Mouse (Mus musculus): Measurements from ENCODE around the gene Syk.

Syk gene

DNA sequence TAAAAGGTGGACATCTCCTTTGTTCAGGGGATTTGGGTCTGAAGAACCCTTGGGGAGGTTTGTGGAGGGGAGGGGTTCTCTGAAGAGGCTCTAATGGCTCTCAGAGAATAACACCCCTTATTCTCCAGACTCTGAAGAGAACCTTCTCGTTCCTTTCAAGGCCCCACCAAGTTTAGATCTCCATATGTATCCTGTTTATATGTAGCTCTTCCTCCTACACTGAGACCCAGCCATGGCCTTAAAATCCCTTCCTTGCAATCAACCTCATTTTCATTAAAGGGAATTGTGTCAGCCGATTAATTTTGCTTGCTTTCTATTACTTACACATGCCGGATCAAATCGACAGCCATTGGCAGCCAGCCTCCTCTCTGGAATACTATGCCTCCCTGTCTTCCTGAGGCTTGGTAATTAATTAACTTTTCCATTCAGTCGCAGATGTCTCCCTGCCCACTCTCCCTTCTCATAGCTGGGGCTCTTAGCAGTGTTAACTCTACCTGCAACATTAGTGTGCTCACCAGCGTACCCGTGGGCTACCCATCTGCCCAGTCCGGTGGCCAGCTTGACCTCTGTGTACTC is 13.7 kb upstream of the Syk start:
- DNase-seq (ENCODE audit: low read depth) = no peak

GRCm38 (mm10) chr13:52570276-52570675 is 12.7 kb upstream of the Syk start:
- DNase-seq (ENCODE audit: low read depth) = no peak

- DNase-seq (ENCODE audit: low read depth) = peak; percentile 19
Observed at GRCm38 (mm10) chr13:52571591-52572384, 11.2 kb upstream of the Syk start.

DNA sequence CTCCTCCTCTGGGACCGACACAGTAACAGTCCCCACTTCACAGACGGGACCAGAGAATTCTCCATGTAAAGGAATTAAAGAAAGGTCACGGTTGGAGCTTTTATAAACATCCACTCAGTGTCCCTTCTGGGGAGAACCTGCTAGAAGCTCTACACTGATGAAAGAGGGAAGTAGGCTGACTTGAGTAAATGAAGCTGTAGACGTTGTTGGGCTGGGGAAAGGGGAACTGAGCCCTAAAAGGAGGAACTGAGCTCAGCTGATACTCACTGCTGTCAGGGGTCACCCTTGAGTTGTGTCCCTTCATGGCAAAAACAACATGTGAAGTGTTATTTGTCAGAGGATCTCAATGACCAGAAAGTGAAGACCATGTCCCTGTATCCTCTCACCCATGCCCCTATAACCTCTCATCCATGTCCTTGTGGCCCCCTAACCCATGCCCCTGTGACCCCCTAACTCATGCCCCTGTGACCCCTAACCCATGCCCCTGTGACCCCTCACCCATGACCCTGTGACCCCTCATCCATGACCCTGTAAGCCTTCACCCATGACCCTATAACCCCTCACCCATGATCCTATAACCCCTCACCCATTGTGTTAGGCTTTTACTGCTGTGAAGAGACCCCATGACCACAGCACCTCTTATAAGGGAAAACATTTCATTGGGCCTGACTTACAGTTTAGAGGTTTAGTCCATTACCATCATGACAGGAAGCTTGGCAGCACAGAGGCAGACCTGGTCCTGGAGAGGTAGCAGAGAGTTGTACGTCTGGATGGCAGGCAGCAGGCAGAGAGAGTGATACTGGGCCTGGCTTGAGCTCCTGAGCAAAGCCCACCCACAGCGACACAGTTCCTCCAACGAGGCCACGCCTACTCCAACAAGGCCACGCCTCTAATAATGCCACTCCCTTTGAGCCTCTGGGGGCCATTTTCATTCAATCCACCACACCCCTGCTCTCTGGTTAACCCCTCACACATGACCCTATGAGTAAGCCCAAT is 10.2 kb upstream of the Syk start:
- no peak for DNase-seq (ENCODE audit: low read depth)

DNA sequence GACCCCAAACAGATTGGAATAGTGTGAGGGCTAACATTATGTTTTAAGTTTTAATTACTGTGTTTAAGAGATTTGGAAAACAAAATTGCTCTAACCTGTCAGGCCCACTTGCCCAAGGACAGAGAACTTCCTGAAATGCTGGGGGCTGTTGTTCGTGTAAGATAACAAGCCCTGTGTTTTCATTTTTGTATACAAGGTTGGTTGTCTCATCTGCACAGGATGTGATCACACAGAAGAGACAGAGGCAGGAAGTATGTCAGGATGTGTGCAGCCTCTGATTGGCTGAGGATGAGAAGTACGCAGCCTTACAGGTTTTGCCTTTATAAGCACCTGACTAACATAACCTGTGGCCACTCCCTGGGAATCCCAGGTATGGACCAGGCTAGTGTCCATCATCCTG is 8.7 kb upstream of the Syk start:
- no peak for DNase-seq (ENCODE audit: low read depth)

GRCm38 (mm10) chr13:52575483-52575882 is 7.5 kb upstream of the Syk start:
- no peak for DNase-seq (ENCODE audit: low read depth)

GRCm38 (mm10) chr13:52576021-52576614 is 6.9 kb upstream of the Syk start:
- no peak for DNase-seq (ENCODE audit: low read depth)

DNA sequence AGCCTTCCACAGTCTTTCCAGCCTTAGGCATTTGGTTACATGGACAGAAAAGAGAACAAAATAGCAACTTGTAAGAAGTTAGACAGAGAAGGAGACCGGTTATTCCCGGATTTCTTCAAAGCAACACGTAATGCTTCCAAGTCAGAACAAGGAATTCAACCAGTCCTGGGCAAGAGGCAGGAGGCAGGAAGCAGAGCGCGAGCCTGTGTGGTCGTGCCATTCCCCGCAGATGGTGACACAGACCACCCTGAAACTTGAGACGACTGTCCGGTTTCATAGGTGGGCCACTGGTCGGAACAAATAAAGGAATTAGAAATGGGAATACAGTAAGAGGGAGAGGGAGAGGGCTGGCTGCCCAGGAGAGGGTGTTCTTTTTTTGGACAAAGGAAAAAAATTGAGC is 6.1 kb upstream of the Syk start:
- DNase-seq (ENCODE audit: low read depth) = no peak

GRCm38 (mm10) chr13:52577326-52577920 is 5.5 kb upstream of the Syk start:
- DNase-seq (ENCODE audit: low read depth) = no peak

DNA sequence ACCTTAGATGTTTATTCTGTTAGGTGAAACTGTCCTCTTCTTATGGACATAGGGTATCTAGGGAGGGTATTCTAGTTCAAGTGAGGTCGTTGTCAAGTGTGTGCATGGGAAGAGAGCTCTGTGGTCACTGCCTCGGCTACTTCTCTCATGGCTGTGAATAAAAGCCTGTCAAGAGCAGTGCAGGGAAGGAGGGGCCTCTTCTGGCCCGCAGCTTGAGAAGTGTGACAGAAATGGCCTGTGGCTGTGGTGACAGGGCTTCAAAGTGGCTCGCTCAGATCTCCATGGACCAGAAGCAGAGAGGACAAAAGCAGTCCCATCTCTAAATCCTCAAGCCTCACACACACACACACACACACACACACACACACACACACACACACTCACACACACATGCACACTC is 5.0 kb upstream of the Syk start:
- no peak for DNase-seq (ENCODE audit: low read depth)

DNA sequence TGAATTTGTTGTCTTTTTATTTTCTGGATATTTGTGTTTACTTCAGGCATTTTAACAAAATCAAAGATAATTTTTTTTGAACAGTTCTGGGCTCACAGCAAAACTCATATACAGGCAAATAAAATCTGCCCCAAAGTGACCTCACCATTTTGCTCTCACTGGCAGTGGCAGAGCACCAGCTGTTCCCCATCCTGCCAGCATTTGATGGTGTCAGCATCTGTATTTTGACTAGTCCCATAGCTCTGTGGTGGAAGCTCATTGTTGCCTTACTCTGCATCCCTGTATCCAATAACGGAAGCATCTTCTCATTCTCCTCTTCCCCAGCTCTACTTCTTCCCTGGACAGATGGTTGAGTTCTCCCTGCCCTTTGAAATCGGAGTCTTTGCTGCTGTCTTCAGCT is 4.2 kb upstream of the Syk start:
- no peak for DNase-seq (ENCODE audit: low read depth)

GRCm38 (mm10) chr13:52582506-52582877 is 481 bp upstream of the Syk start:
- DNase-seq (ENCODE audit: low read depth) = peak; percentile 18

DNA sequence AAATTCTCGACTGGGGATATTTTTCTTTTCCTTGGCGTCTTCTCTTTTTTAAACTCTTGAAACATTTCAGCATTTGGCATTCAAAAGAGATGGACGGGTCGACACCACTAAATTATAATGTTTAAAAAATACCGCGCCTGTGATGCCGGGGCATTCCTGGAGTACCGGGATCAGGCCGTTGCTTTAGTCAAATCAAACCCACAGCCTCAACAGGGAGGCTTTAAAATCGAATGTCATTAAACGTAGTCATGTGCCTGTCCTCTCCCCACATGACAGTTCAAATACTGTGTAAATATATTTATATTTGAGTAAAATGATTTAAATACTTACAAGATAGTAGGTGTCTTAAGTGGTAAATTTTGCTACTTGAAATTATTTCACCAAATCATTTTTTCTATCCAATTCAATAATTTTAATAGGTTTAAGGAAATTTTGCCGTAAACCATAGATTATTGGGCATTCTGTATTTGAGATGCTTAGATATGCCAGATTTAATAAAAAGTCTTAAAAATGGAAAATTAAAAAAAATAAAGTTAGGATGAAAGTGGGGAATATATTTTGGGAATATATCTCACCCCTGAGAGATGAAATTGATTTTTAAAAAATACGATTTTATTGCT is 1.1 kb downstream of the Syk start:
- DNase-seq (ENCODE audit: low read depth) = no peak

DNA sequence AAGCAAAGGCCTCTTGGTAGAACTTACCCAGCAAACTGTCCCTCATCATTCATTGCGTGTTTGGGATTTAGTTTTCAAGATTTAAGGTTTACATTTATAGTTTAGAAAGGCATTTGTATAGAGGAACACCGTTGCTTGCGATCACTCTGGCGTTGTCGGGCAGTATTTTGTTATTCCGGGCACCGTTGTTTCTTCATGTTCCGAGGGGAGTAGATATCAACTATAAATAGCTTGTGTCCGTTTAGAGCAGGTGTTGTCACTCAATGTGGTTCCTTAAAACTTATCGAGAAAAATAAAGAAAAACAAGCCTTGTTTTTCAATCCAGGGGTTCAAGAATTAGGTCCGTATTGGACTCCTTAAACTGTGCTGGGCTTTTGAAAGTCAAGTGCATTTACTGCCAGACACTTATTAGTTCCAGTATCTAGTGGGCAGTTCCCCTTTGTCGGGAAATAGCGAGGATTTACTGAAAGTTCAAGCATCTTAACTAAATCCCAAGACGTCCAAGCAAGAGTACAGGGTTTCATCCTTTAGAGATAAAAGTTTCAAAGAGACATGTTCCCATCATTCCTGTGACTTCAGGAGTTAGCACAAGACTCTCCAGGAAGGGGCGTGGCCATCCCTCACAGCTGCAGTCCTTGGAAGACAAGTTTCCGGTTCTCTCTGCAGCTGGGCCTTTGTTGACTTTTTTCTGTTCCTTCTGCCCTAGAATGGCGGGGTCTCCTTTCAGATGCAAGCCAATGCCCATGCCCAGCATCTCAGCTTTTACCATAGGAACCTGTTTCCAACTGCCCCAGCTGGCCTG is 1.9 kb downstream of the Syk start:
- no peak for DNase-seq (ENCODE audit: low read depth)

DNA sequence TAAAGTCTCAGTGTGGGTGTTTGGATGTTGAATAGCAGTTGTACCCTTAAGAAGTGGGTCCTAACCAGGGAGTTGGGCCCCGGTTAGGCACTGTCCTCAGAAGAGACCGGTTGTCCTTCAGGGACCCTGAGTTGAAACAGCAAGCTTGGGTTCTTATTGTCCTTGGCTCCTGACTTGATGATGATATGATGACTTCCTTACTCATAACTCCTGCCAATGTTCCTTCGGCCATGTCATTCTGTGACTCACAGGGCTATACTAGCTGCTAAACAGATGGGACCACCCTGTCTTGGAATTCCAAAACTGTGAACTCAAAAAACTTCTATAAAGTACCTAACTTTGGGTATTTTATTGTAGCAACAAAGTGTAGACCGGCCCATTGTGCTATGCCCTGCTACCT is 4.8 kb downstream of the Syk start:
- no peak for DNase-seq (ENCODE audit: low read depth)

DNA sequence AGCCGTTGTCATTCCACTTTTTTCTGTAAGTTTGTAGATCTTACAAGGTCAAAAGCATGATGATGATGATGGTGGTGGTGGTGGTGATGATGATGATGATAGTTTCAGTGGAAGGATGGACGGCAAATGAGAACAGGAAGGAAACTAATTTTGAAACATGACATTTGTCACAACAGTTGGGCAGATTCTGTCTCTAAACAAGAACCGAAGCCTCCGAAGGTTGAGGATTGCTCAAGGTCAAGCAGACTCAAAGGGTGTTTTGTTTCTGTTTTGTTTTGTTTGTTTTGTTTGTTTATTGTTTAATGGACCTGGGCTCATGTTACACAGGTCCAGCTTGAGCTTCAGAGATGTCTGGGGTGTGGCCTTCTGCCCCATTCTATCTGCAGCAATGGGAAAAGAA is 6.1 kb downstream of the Syk start:
- DNase-seq (ENCODE audit: low read depth) = no peak

DNA sequence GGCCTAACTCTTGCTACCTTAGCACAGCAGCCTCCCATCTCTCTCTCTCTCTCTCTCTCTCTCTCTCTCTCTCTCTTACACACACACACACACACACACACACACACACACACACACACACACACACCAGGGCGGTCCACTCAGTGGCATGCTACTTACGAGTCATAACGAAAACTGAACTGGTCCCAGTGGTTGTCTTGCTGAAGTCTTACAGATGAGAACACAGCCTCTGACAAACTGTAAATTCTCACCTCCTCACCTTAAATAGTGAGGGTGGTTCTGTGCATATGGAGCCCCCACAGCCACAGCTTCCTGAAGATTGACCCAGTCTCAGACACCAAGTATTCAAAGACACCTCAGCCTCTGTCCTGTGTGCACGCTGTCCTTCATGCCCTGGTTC is 8.9 kb downstream of the Syk start:
- DNase-seq (ENCODE audit: low read depth) = no peak

GRCm38 (mm10) chr13:52596692-52597091 is 13.7 kb downstream of the Syk start:
- no peak for DNase-seq (ENCODE audit: low read depth)

GRCm38 (mm10) chr13:52597092-52597678 is 14.2 kb downstream of the Syk start:
- DNase-seq (ENCODE audit: low read depth) = no peak

- DNase-seq (ENCODE audit: low read depth) = no peak
Observed at GRCm38 (mm10) chr13:52598233-52598632, 15.3 kb downstream of the Syk start.
